Mouse (Mus musculus) testis, adult 2 months (tissue): ENCODE measurements around the gene Tbl2. TPM values are rescaled to one million over a fixed set of nuclear protein-coding genes. Genes with fewer than 3 reads are reported as not detected.
A peak's percentile ranks its signal among the peaks of the same experiment; 100 is the strongest.

Experiments
- H3K27ac ChIP-seq: fragments of 200-500 bp; 2 replicates; pipeline ENCODE4 v1.5.1; 2012; ENCODE audit warnings: low read depth, low read length; ENCODE audit not compliant: control insufficient read depth, insufficient read depth
- H3K27me3 ChIP-seq: fragments of 200-500 bp; 2 replicates; pipeline ENCODE4 v1.6.1; 2012; ENCODE audit warnings: mild to moderate bottlenecking, low read length, moderate library complexity; ENCODE audit not compliant: control insufficient read depth, insufficient read depth
- H3K36me3 ChIP-seq: fragments of 200-500 bp; 2 replicates; pipeline ENCODE4 v1.6.1; 2012; ENCODE audit warnings: mild to moderate bottlenecking, low read length; ENCODE audit not compliant: control insufficient read depth, insufficient read depth
- H3K4me1 ChIP-seq: fragments of 200-500 bp; 2 replicates; pipeline ENCODE4 v1.6.1; 2012; ENCODE audit warnings: low read length; ENCODE audit not compliant: control insufficient read depth, insufficient read depth
- H3K4me3 ChIP-seq: fragments of 200-500 bp; 2 replicates; pipeline ENCODE4 v1.5.1; 2012; ENCODE audit warnings: low read depth, mild to moderate bottlenecking, low read length, moderate library complexity, mixed read lengths; ENCODE audit not compliant: control insufficient read depth
- CTCF ChIP-seq: fragments of 200-500 bp; IDR thresholded peaks from 2 replicates; pipeline ENCODE4 v1.5.1; 2012; ENCODE audit warnings: low read depth, mild to moderate bottlenecking, inconsistent platforms, low read length, moderate library complexity; ENCODE audit not compliant: control insufficient read depth, insufficient read depth, insufficient replicate concordance
- POLR2A ChIP-seq: fragments of 200-500 bp; IDR thresholded peaks from 2 replicates; pipeline ENCODE4 v1.6.1; 2012; ENCODE audit warnings: low read depth, mild to moderate bottlenecking, inconsistent platforms, low read length, moderate library complexity; ENCODE audit not compliant: control insufficient read depth
- polyA plus RNA-seq: library from polyadenylated mRNA; depleted of rRNA; stranded (reverse); fragments of >200 nt; gene quantifications from 2 replicates; pipeline ENCODE4 v1.2.3, GENCODE M21; 2012

The Tbl2 gene
- polyA plus RNA-seq, 1 experiment, result 63.4 TPM

- no peaks in the 10 kb centered on the region; the same call in none of the 2 replicates for H3K36me3 ChIP-seq
- H3K27me3 ChIP-seq, result no peaks in the 10 kb centered on the region
- peak within 1 kb of the TSS; percentile 91 for H3K4me3 ChIP-seq
- TF ChIP-seq POLR2A (peak; percentile 86), CTCF (0 out of 2 replicates have a peak, but pooled peaks have one; percentile 2)
- H3K4me1 ChIP-seq, result peaks cover 7% of the 10 kb centered on the region
- H3K27ac ChIP-seq, result peak within 1 kb of the TSS; percentile 98
Measured at GRCm38 (mm10) chr5:135168063-135169062, 18.9 kb downstream of the Tbl2 start, which contains the start of gene Bcl7b. Gene Bcl7b (plus strand): TSS chr5:135168283.

DNA sequence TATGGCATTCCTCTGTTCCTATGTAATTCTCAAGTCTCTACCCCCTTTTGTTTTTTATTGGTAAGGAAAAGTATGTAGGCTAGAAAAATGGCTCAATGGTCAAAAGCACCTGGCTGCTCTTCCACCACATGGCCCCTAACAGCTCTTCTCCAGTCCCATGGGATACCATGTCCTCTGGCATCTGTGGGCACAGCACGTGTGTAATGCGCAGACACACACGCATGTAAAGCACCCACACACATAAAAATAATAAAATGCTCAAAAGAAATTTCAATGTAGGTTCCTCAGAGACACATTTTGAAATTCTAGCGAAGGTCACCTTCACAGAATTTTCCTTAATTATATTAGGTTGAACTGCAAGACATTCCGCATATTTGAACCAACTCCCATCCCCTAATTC, 20.0 kb downstream of the Tbl2 start:
- TF ChIP-seq POLR2A (no peak), CTCF (no peak)
- H3K27ac ChIP-seq, result no peak overlapping the region
- H3K36me3 ChIP-seq, result no peaks in the 10 kb centered on the region; the same call in none of the 2 replicates

GRCm38 (mm10) chr5:135171688-135172220, 22.3 kb downstream of the Tbl2 start:
- Histone ChIP-seq H3K36me3 (peaks cover 1% of the 10 kb centered on the region), H3K27me3 (no peaks in the 10 kb centered on the region)

More for the DNA sequence above, 20.0 kb downstream of the Tbl2 start:
- Histone ChIP-seq H3K4me3 (peak overlapping the region; percentile 91), H3K27me3 (no peaks in the 10 kb centered on the region), H3K4me1 (peaks cover 7% of the 10 kb centered on the region)

DNA sequence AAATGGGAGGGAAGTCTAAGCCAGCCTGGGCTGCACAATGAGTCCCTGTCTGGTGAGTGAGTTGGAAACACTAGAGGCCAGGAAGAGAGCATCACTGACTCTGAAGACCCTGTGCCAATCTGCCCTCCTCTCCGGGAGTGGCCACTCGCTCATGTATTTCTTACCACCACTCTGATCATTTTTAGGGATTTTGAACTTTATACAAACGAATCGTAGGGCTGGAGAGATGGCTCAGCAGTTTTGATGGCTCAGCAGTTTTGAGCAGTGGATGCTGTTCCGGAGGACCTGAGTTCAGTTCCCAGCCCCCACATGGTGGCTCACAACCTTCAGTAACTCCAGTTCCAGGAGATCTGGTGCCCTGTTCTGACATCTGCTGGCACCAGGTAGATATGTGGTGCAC, 23.5 kb downstream of the Tbl2 start:
- no peak for TF ChIP-seq CTCF
- no peak for TF ChIP-seq POLR2A
- H3K4me1 ChIP-seq, result peaks cover 5% of the 10 kb centered on the region
- H3K36me3 ChIP-seq, result peaks cover 1% of the 10 kb centered on the region
- no peak overlapping the region for H3K4me3 ChIP-seq
- H3K27ac ChIP-seq, result no peak overlapping the region
- no peaks in the 10 kb centered on the region for H3K27me3 ChIP-seq

More at GRCm38 (mm10) chr5:135171688-135172220, 22.3 kb downstream of the Tbl2 start:
- Histone ChIP-seq H3K4me3 (no peak overlapping the region), H3K27ac (no peak overlapping the region), H3K4me1 (peaks cover 7% of the 10 kb centered on the region)
- TF ChIP-seq CTCF, result no peak
- TF ChIP-seq POLR2A, result no peak

GRCm38 (mm10) chr5:135175086-135175485, 25.6 kb downstream of the Tbl2 start:
- TF ChIP-seq POLR2A (no peak), CTCF (no peak)
- no peak overlapping the region for H3K27ac ChIP-seq
- H3K4me1 ChIP-seq, result no peaks in the 10 kb centered on the region
- no peaks in the 10 kb centered on the region for H3K27me3 ChIP-seq
- no peak overlapping the region for H3K4me3 ChIP-seq
- H3K36me3 ChIP-seq, result peaks cover 1% of the 10 kb centered on the region

DNA sequence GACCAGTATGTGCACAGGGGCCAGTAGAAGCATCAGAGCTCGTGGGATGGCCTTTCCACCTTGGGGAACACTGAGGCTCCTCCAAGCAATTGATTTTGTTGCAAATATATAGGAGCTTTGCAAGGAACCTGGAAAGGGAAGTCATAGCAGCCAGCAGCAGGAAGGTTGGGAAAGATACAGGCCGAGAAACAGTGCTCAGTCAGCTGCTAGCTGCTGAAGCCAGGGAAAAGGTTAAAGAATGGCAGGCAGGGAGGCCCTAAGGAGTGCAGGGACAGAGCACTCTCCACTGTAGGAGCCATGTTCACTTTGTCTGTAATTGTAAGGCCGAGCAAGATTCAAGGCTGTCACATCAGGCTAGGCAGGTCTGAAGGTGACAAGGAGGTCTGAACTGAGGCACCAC, 29.1 kb downstream of the Tbl2 start:
- Histone ChIP-seq H3K4me3 (no peak overlapping the region), H3K27me3 (no peaks in the 10 kb centered on the region), H3K36me3 (peaks cover 2% of the 10 kb centered on the region), H3K4me1 (peaks cover 2% of the 10 kb centered on the region; the same call in 1 of the 2 replicates), H3K27ac (no peak overlapping the region)
- no peak for TF ChIP-seq POLR2A
- TF ChIP-seq CTCF, result no peak

DNA sequence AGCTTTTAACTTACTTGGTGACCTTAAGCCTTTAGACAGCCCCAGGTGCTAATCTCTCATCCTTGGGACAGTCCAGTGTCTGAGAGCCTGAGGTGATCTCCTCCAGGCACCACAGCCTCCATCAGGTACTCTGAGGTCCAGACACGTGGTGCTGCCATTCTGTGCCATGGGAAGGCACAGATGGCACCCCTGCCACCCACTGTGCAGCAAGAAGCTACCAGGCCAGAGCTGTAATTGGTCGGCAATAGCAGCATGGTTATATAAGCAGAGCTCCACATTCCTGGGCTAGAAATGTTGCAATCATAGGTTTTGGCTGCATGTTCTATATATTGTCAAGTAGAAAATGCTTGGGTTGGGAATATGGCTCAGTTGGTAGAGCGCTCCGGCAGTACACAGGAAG, 29.5 kb downstream of the Tbl2 start:
- H3K36me3 ChIP-seq, result peaks cover 2% of the 10 kb centered on the region
- TF ChIP-seq CTCF, result no peak
- no peak for TF ChIP-seq POLR2A

More for the DNA sequence above, 29.5 kb downstream of the Tbl2 start:
- H3K27ac ChIP-seq, result no peak overlapping the region
- H3K27me3 ChIP-seq, result no peaks in the 10 kb centered on the region
- H3K4me1 ChIP-seq, result peaks cover 3% of the 10 kb centered on the region; the same call in 1 of the 2 replicates
- no peak overlapping the region for H3K4me3 ChIP-seq
